Mouse (Mus musculus) testis, postnatal 14 days (tissue): ENCODE results near the gene Tekt3.

ENCODE experiments used
- DNase-seq: peaks from one replicate; pipeline ENCODE4 v3.0.0; 2021; ENCODE audit warnings: low spot score

Tekt3 gene

DNA sequence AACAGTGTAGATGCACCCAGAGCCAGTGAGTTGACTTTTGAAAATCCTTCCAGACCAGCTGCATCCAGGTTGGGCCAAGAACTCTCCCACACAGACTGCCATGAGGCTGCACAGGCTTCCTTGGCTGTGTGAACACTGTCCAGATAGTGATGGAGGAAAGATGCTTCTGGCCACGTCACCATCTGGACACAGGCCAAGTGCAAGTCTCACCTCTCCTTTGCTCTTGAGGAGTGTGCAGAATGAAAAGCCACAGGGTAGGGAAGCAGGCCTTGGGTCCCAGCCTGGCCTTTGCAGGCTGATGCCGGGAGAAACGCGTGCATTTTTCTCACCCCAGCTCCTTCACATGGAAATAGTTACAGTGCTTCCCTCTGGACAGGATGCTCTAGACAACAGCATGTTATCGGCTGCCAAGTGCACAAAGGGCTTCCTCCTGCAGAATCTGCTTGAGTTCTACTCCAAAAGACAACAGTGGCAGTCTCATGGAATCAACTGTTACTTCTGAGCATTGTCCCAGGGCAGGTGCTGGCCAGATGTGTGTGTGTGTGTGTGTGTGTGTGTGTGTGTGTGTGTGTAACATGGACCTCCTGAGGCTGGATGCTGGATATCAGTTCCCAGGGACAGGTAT, 64.5 kb downstream of the Tekt3 start:
- peak; percentile 55 for DNase-seq

DNA sequence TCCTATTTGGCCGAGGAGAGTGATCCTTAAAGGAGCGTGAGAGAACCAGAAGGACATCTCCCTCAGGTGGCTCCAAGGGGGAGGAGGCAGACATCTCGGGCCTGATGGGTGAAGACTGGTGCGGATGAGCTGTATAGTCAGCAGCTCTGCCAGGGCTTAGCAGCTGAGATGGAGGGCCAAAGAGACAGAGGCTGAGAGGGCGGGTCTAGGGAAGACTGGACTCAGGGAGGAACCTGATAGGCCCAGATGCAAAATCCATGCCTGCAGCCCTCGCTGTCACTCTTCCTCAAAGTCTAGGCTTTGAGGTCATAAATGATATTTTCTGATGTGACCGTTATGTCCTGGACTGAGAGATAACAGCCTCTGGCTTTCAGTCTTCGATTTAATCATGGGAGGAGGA, 65.5 kb downstream of the Tekt3 start:
- DNase-seq = no peak

- DNase-seq = no peak
These were observed 66.1 kb downstream of the Tekt3 start for GRCm38 (mm10) chr11:63127513-63127912.

DNA sequence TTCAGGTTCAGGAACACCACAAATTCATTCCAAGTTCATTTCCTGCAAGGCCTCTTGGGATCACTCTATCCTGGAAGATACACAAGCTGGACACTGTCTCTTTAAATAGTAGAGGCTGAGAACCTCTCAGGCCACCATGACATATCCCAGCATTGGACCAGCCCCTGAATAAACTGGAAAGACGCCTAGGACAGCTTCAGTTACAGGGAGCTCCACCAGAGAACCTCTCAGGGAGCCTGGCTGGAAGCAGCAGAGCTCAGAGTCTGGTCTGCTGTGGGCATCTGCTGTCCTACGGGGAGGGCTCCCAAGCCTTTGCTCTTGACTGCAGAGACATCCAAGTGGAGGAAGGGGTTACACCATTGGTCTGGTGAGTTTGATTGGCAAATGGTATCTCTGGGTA, 67.3 kb downstream of the Tekt3 start, which contains the start of gene Pmp22:
Pmp22 (plus strand) TSS at position 199 of the 400 bp plus-strand sequence.
- no peak for DNase-seq

DNA sequence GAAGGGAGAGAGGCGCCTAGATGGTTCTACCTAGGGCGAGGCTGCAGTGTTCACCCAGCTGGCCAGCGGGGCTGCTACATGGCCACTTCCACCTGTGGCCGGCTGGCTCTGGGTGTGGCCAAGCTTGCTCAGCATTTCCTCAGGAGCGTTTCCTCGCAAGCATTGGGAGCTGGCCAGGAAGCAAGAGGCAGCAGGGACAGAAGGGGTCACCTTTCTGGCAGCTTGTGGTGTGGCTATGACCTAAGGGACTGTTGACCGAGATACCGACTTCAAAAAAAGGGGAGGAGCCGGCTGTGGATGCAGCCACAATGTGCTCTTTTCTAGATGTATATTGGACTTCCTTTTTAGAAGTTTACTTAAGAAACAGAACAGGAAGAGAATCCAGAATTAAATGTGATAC, 67.9 kb downstream of the Tekt3 start:
- DNase-seq = no peak

DNA sequence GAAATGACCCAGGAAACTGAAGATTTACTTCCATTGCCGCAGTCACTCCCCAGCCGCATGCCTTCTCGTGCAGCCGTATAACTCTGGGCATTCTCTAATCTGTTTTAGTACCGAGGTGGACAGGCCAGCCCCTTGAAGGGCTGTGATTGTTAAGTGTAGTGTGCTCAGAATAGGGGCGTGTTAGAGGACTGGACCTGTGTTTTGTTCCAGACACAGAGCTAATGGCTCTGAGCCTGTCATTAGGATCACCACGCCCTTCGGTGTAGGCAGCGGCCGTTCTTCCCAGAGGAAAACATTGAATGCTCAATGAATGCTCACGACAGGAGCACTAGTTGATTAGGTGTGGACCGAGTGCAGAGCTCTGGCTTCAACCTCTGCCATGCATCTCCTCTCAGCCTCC, 68.4 kb downstream of the Tekt3 start:
- DNase-seq = no peak

GRCm38 (mm10) chr11:63130497-63130896, 69.0 kb downstream of the Tekt3 start:
- peak; percentile 53 for DNase-seq

DNA sequence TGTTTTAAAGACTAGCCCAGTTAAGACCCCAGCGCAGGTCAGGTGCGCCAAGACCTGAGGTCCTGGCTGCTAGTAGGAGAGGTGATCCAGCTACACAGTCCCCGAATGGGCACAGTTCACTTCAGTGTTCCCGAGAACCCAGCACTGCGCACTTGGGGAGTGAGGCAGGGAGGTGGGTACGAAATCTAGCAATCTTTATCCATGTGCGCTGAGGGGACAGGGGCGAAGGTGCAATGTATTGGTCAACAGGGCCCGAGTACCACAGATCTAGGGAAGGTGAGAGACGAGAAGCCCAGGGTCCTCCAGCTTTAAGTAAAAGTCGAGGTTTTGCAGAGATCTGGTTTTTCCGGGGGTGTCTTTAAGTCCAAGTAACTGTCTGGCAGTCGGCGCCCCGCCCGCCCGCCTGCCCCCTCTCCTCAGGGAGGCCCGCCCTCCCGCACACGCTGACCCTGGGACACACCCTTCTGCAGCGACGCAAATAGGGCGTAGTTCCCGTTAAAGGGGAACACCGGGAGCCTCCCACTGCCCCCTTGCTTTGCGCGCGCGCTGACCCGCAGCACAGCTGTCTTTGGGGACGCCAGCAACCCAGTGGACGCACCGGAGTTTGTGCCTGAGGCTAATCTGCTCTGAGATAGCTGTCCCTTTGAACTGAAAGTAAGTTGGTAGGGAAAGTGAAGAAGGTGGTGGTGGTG, 69.7 kb downstream of the Tekt3 start:
- peak; percentile 54 for DNase-seq

DNA sequence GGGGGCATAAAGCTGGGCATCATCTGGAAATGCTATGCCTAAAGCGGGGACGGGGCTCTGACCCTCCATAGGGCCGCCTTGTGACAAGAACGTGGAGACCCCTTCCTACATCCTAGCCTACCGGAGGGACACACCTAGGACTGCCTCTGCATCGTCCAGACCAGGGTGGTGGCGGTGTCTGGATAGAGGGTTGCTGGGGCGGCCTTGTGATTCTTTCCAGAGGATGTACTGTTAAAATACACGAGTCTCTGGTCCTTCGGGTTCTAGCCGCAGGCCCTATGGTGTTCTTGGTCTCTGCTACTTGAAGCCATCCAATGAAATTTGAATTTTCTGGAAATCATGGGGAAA, 70.2 kb downstream of the Tekt3 start:
- DNase-seq = no peak

- DNase-seq = no peak
These were observed 70.7 kb downstream of the Tekt3 start for GRCm38 (mm10) chr11:63132151-63132500.

DNA sequence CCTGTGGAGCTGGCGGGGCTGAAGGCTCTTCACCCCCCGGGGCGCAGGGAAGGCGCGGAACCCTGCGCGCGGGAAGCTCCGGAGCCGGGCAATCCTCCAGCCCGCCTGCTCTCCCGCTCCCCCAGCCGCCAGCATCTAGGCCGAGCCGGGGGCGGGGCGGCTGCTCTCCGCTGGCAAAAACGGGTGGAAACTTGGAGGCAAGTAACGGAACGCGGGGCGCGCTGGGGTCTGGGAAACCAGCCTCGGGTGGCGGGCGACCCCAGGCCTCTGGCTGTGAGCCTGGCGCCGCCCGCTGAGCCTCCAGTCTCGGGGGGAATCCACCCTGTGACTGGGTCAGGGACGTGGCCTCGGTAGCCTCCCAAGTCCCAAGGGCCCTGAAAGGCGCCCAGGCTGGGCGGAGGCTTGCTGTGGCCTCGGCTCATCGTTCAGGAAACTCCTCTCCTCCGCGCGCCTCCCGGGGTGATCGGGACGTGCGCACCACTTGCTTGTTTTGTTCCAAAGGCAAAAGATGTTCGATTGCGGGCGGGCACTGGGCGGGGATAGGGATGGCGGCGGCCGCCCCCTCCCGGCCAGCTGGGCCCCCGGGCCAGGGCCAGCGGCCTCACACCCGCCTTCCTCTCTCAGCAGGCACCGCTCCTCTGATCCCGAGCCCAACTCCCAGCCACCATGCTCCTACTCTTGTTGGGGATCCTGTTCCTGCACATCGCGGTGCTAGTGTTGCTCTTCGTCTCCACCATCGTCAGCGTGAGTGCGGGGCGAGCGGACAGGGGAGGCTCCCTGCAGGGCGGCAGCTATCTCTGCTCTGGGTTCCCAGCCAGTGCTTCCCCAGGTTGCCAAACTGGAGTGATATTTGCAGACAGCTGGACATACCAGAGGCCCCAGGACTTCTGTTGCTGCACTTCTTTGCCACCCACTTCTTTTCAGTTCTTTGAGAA, 71.3 kb downstream of the Tekt3 start:
- peak; percentile 82 for DNase-seq

DNA sequence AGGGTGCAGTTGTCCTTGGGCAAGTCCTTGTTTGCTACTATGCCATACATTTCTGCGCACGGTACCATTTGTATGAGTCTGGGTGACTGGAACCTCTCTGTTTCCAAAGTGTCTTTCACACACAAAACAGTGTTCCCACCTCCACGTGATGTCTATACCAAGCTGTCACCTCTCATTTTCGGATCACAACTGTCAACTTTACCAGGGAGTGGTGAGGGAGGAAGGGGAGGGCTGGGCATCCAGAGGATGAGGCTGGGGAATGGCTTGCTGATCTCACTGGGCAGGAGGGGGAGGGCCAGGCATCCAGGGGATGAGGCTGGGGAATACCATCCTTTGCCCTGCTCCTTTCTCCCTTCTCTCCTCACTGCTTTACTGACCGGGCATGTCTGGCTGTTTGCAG, 72.6 kb downstream of the Tekt3 start:
- no peak for DNase-seq

- no peak for DNase-seq
These were observed 73.5 kb downstream of the Tekt3 start for GRCm38 (mm10) chr11:63134742-63135482.

- DNase-seq = peak; percentile 81
These were observed 74.2 kb downstream of the Tekt3 start for GRCm38 (mm10) chr11:63135622-63136021.

- DNase-seq = no peak
These were observed 74.8 kb downstream of the Tekt3 start for GRCm38 (mm10) chr11:63136205-63136604.

DNA sequence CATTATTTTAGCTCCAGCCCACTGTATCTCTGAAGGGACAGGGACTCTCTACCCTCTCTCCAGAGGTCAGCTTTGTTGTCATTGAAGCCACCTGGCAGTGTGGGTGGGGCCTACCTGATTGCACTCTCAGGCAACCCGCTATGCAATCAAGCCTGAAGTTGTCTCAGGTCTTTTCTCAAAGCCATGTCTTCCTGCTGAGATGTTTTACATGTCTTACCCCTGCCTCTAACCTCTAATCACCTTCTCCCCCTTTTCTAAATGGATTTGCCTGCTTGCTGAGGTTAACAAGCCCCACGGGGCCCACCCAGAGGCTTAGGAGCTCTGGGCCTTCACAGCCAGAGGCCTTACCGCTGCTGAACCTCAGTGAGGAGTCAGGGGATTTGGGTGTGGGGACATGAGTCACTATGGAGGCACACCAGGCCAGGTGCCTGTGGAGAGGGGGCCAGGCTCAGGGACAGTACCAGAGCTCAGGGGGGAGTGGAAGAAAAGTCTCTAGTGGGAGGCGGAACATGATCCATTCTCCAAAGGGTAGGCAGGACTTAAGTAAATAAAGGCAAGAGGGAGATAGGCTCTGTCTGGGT, 75.5 kb downstream of the Tekt3 start:
- DNase-seq = no peak

GRCm38 (mm10) chr11:63138739-63139138, 77.3 kb downstream of the Tekt3 start:
- DNase-seq = no peak

DNA sequence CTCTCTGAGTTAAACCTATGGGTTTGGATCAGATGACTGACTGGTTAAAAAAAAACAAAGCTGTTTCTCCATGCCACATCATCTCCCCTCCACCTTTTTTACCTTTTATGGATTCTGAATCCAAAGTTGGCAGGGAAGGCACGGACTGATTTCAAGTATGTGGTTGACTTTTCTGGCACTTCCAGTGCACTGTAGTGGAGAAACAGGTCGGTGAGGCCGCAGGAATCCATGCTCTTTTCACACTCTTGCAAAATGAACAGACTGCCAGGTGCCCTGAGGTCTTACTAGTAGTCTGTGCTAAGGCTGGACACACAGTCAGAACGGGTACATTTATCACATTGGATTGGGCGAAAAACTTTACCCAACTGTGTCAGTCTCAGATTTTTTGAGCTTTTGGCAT, 80.9 kb downstream of the Tekt3 start:
- no peak for DNase-seq

DNA sequence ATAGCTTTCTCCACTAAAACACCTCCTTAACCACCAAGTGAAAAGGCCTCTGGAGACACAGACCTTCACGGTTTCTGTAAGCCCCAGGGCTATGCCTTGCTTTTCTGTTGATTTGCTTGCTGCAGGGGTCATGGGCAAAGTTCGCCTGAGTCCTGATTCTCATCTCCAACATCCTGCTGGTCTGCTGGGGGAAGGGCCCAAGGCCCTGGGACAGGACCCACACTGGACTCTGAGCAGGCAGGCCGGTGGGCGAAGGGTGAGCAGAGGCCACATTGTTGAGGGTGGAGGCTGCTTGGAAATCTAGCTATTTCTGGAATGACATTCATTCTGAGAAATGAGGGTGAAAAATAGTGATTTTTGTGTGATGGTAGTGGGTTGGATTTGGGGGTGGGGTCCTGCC, 81.4 kb downstream of the Tekt3 start:
- DNase-seq = no peak

- DNase-seq = peak; percentile 63
These were observed 82.0 kb downstream of the Tekt3 start for GRCm38 (mm10) chr11:63143486-63143885.
